Mouse (Mus musculus) testis, adult 2 months (tissue): Measurements from ENCODE around the gene Lmtk3. TPM values are rescaled to one million over a fixed set of nuclear protein-coding genes. Genes with fewer than 3 reads are reported as not detected.
A peak's percentile ranks its signal among the peaks of the same experiment; 100 is the strongest.

Source experiments
- H3K27ac ChIP-seq: fragments of 200-500 bp; 2 replicates; pipeline ENCODE4 v1.5.1; 2012; ENCODE audit warnings: low read depth, low read length; ENCODE audit not compliant: control insufficient read depth, insufficient read depth
- H3K27me3 ChIP-seq: fragments of 200-500 bp; 2 replicates; pipeline ENCODE4 v1.6.1; 2012; ENCODE audit warnings: mild to moderate bottlenecking, low read length, moderate library complexity; ENCODE audit not compliant: control insufficient read depth, insufficient read depth
- H3K36me3 ChIP-seq: fragments of 200-500 bp; 2 replicates; pipeline ENCODE4 v1.6.1; 2012; ENCODE audit warnings: mild to moderate bottlenecking, low read length; ENCODE audit not compliant: control insufficient read depth, insufficient read depth
- H3K4me1 ChIP-seq: fragments of 200-500 bp; 2 replicates; pipeline ENCODE4 v1.6.1; 2012; ENCODE audit warnings: low read length; ENCODE audit not compliant: control insufficient read depth, insufficient read depth
- H3K4me3 ChIP-seq: fragments of 200-500 bp; 2 replicates; pipeline ENCODE4 v1.5.1; 2012; ENCODE audit warnings: low read depth, mild to moderate bottlenecking, low read length, moderate library complexity, mixed read lengths; ENCODE audit not compliant: control insufficient read depth
- CTCF ChIP-seq: fragments of 200-500 bp; IDR thresholded peaks from 2 replicates; pipeline ENCODE4 v1.5.1; 2012; ENCODE audit warnings: low read depth, mild to moderate bottlenecking, inconsistent platforms, low read length, moderate library complexity; ENCODE audit not compliant: control insufficient read depth, insufficient read depth, insufficient replicate concordance
- POLR2A ChIP-seq: fragments of 200-500 bp; IDR thresholded peaks from 2 replicates; pipeline ENCODE4 v1.6.1; 2012; ENCODE audit warnings: low read depth, mild to moderate bottlenecking, inconsistent platforms, low read length, moderate library complexity; ENCODE audit not compliant: control insufficient read depth
- polyA plus RNA-seq: library from polyadenylated mRNA; depleted of rRNA; stranded (reverse); fragments of >200 nt; gene quantifications from 2 replicates; pipeline ENCODE4 v1.2.3, GENCODE M21; 2012

Gene Lmtk3
- polyA plus RNA-seq, 1 experiment: 23.1 TPM

DNA sequence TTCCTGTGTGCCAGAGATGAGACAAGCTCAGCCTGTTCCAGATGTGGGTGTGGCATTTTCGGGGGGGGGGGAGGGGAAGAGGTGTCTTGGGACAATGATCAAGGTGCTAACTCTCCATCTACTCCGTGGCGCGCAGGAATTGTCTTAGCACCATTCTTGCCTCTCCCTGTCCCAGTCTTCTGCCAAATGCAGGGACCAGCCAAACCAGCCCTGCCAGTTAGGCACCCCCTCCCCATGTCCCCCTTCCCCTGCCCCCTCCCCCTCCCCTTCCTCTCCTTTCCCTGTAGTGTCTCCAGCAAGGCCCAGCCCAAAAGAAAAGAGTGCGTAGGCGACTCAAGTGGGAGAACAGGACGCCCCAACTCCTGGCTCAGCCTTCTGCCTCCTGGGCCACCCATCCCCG lies 16.8 kb upstream of the Lmtk3 start:
- no peak overlapping the region for H3K4me3 ChIP-seq
- H3K36me3 ChIP-seq: no peaks in the 10 kb centered on the region
- H3K4me1 ChIP-seq: no peaks in the 10 kb centered on the region; the same call in none of the 2 replicates
- TF ChIP-seq CTCF: no peak
- no peak for TF ChIP-seq POLR2A
- no peaks in the 10 kb centered on the region for H3K27me3 ChIP-seq
- H3K27ac ChIP-seq: no peak overlapping the region

DNA sequence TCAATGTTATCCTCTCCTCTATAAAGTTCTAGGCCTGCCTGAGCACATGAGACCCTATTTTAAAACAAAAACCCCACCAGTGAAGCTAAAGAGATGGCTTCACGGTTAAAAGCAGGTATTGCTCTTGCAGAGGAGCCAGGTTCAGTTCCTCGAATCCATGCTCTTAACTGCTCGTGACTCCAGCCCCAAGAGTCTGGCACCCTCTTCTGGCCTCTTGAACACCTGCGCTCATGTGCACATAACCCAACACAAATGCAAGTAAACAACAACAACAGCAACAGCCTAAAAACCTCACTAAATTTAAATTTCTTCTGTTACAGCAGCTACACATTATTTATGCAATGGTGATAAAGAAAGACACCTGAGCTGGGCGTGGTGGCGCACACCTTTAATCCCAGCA lies 16.0 kb upstream of the Lmtk3 start:
- TF ChIP-seq CTCF: no peak
- TF ChIP-seq POLR2A: no peak
- Histone ChIP-seq H3K4me1 (no peaks in the 10 kb centered on the region; the same call in none of the 2 replicates), H3K27me3 (no peaks in the 10 kb centered on the region), H3K27ac (no peak overlapping the region), H3K36me3 (no peaks in the 10 kb centered on the region), H3K4me3 (no peak overlapping the region)

DNA sequence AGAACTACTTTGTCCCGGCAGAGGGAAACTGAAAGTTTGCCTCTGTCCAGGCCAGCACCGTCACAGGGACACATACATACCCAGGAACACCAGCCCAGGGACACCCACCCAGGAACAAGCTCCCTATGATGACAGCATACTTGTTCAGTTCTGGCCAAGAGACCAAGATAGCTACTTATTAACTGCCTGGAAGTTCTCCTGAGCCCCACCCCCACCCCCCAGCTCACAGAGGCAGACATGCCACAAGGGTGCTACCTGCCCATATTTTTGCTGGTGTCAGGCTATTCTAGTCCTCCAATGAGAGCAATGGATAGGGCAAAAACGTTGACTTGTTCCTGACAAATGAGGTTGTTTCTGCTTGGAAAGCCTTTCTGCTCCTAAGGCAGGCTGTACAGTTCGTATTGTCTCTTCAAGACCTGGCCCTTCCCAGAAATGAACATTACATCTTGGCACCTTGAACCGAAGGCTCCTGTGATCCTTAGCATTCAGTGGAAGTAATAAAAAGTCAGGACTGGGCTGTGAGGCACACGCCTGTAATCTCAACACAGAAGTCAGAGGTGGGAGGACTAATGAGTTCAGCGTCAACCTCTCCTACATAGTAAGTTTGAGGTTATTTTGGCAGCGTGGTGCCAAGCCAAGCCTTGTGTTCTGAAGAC lies 13.0 kb upstream of the Lmtk3 start:
- no peaks in the 10 kb centered on the region; the same call in 1 of the 2 replicates for H3K4me1 ChIP-seq
- no peaks in the 10 kb centered on the region for H3K36me3 ChIP-seq
- H3K4me3 ChIP-seq: no peak overlapping the region
- H3K27ac ChIP-seq: no peak overlapping the region
- H3K27me3 ChIP-seq: no peaks in the 10 kb centered on the region
- TF ChIP-seq POLR2A: no peak
- TF ChIP-seq CTCF: no peak

DNA sequence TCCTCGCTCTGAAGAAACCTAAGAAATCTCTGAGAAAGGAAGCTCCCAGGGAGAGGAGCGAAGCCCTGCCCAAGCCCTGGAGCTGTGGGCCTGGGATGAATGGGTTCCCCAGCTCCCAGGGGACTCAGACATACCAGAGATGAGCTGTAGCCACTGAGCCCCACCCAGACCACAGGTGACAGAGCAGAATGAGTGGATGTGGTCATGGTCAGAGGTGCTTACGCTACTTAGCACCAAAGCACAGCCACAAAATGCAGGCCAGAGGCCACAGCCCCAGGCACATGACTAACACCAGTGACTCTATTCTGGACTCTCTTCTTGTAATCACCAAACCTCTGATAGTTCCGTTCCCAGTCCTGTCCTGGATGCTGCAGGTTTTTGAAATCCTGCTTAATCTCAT lies 12.4 kb upstream of the Lmtk3 start:
- no peaks in the 10 kb centered on the region for H3K4me1 ChIP-seq
- H3K36me3 ChIP-seq: no peaks in the 10 kb centered on the region
- no peak overlapping the region for H3K4me3 ChIP-seq
- TF ChIP-seq CTCF (no peak), POLR2A (no peak)
- H3K27ac ChIP-seq: no peak overlapping the region
- H3K27me3 ChIP-seq: no peaks in the 10 kb centered on the region

DNA sequence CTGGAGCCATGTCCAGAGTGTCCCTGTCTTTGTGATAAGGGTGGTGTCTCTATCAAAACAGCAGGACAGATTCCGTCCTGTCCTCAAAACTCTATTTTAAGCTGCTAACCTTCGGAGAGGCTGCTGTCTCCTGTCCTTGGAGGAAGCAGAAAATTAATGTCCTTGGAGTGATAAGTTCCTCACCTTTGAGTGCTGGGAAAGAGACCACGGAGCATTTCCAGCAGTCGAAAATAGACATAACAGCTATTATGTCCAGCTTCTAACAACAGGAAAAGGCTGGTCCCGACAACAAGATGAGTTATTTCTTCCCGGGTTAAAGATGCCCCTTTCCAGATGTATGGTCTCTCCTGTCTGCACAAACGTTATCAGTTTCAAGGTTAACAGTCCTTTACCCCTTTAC lies 8.3 kb upstream of the Lmtk3 start:
- Histone ChIP-seq H3K27me3 (no peaks in the 10 kb centered on the region), H3K4me1 (peaks cover 6% of the 10 kb centered on the region), H3K4me3 (no peak overlapping the region), H3K36me3 (no peaks in the 10 kb centered on the region), H3K27ac (no peak overlapping the region)
- no peak for TF ChIP-seq POLR2A
- no peak for TF ChIP-seq CTCF

DNA sequence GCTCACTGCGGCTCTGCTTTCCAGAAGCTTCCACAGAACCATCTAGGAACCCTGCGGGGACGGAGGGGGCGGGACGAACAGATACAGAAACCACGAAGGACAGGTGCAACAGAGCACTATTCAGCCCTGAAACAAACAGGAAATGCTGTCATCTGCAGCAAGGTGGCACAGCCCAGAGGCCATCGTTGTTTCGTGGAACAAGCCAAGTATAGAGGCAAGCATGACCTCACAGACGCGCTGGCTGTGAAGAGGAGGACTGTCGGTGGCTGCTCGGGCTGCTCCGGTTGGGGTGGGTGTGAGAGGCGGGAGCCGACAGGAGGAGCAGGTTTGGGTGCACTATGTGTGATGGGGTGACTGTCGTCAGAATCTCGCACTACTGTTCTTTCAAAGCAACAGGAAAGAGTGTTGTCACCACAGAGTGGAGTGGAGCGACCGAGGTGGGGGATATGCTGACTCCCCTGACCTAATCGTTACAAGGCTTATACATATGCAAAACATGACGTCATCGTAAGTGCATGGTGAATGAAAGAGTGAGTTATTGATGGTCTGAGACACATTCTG lies 4.4 kb upstream of the Lmtk3 start:
- no peak overlapping the region for H3K27ac ChIP-seq
- H3K27me3 ChIP-seq: no peaks in the 10 kb centered on the region
- TF ChIP-seq POLR2A: no peak
- TF ChIP-seq CTCF: no peak
- peak overlapping the region; percentile 70 for H3K4me3 ChIP-seq
- peaks cover 13% of the 10 kb centered on the region for H3K4me1 ChIP-seq
- no peaks in the 10 kb centered on the region for H3K36me3 ChIP-seq

DNA sequence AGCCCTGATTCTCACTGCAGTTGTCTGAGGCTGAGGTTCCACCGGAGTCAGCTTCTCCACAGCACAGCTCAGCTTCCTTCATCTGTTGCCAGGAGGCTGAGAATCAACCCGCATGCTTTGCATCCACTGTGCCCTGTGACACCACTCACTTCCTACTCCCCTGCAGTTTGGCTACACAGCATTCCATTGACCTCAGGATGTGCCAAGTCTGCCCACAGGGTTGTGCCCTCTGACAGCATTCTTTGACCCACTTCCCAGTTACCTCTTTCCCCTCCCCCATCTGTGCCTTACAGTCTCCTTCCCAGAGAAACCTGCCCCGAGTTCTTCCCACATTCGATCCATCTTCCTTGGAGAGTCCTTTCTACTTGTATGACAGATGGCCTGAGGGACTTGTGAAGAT lies 1.3 kb upstream of the Lmtk3 start:
- TF ChIP-seq CTCF: no peak
- Histone ChIP-seq H3K4me1 (peaks cover 32% of the 10 kb centered on the region), H3K36me3 (no peaks in the 10 kb centered on the region), H3K27me3 (no peaks in the 10 kb centered on the region), H3K4me3 (no peak overlapping the region), H3K27ac (no peak overlapping the region)
